Mouse (Mus musculus): ENCODE results near the gene Dusp15. TPM values are rescaled to one million over a fixed set of nuclear protein-coding genes. Genes with fewer than 3 reads are reported as not detected.

The Dusp15 gene
- 8.8 and 11.0 TPM in 2 replicates for polyA plus RNA-seq (2014; fragmentation: Nextera tagmentation; extraction: Ambion mirVana)

DNA sequence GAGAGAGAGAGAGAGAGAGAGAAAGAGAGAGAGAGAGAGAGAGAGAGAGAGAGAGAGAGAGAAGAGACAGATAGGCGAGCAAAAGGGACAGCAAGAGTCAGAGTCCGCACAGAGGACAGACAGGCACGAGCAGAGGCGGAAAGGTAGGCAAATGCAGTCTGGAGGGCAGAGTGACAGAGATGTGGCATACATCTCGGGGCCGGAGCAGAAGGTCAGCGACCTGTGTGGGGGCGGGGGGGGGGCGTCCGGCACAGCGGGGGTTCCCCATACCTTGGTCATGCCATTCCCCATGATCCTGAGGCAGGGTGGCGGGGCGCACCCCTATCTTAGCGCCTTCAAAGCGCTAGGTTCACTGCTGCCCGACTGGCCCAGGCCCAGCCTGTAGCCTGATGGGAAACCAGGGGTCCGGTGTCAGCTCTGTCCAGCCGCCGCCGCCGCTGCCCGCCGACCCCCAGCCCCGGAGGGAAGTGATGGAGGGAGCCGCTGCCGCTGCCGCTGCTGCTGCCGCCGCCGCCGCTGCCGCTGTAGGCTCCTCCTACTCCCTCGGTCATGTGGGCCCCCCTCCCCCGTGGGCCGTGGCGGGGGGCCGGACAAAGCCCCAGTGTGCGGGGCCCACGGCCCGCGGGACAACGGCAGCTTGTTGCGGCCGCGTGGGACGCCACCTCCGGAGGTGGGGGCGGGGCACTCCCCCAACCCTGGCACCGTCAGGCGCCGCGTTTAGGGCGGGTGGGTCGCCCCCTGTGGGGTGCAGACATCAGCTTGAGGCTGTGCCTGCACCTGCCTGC, at the start of gene Dusp15:
Gene Dusp15, minus strand, starts transcription at position 634 of the 785 bp plus-strand sequence.
- H3K4me3 ChIP-seq (replicated peaks; ENCODE audit: low read length) = peak within 1 kb of the TSS; percentile 75
- peak; percentile 84 for ATAC-seq (ENCODE audit: low FRiP score)
- peak; percentile 65 for DNase-seq (ENCODE audit: low spot score)
- H3K36me3 ChIP-seq (replicated peaks; ENCODE audit: control insufficient read depth, insufficient read depth) = no peaks in the 10 kb centered on the region
- H3K9me3 ChIP-seq (ENCODE audit: control insufficient read depth, low read length) = no peaks in the 10 kb centered on the region
- peak within 1 kb of the TSS; percentile 80 for H3K27ac ChIP-seq
- 2% methylated on average over 41 of the region's 54 CpGs for WGBS
- H3K4me2 ChIP-seq (replicated peaks) = peak within 1 kb of the TSS; percentile 96
- H3K4me1 ChIP-seq (replicated peaks; ENCODE audit: control insufficient read depth, insufficient read depth, low read length) = peaks cover 14% of the 10 kb centered on the region; the same call in 1 of the 2 replicates
- H3K9ac ChIP-seq = peak within 1 kb of the TSS; percentile 89
- peaks cover 10% of the 10 kb centered on the region; the same call in 1 of the 2 replicates for H3K27me3 ChIP-seq (ENCODE audit: control insufficient read depth, insufficient read depth, low read length)

DNA sequence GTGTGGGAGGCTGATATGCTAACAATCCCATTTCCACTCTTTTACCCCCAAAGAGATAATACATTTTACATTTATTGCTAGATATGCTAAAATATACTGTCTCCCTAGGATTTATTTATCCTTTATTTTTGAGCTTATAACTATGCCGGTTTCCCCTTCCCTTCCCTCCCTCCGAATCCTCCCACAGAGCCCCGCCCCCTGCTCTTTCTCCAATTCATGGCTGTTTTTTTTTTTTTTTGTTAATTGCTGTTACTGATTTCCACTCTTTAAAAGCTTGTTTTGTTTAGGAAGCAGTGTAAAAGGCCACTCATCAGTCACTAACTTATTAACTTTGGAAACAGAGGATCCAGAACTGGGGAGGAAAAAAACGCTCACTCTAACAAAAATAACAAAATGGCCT, 45.5 kb upstream of the Dusp15 start:
- H3K36me3 ChIP-seq (replicated peaks; ENCODE audit: control insufficient read depth, insufficient read depth) = no peaks in the 10 kb centered on the region
- H3K27me3 ChIP-seq (ENCODE audit: control insufficient read depth, insufficient read depth, low read length) = no peaks in the 10 kb centered on the region
- no peaks in the 10 kb centered on the region for H3K4me1 ChIP-seq (replicated peaks; ENCODE audit: control insufficient read depth, insufficient read depth, low read length)
- H3K4me2 ChIP-seq (replicated peaks) = no peak overlapping the region
- H3K4me3 ChIP-seq (replicated peaks; ENCODE audit: low read length) = no peak overlapping the region
- DNase-seq (ENCODE audit: low spot score) (no peak), ATAC-seq (ENCODE audit: low FRiP score) (no peak)
- WGBS = 64% methylated on average over 4 of the region's 4 CpGs
- no peak overlapping the region for H3K9ac ChIP-seq
- H3K9me3 ChIP-seq (ENCODE audit: control insufficient read depth, low read length) = no peaks in the 10 kb centered on the region
- no peak overlapping the region for H3K27ac ChIP-seq

DNA sequence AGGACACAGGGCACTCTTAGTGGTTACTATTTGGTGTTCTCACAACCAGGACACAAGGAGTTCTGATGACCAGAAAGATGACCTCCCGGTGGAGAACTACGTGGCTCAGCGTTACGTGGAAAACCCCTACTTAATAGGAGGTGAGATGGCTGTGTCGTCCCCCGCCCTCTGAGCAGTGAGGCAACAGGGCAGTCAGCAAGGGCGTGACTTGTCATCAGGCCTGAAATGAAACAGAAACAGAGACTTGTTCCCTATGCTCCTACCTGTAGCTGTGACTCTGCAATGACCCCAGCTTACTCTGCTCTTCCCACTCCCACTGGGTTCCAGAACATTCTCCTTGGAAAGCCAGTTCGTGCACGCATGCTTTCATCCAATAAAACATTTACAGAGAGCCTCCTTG, 40.0 kb upstream of the Dusp15 start:
- Histone ChIP-seq H3K27me3 (ENCODE audit: control insufficient read depth, insufficient read depth, low read length) (no peaks in the 10 kb centered on the region), H3K27ac (no peak overlapping the region), H3K4me1 (replicated peaks; ENCODE audit: control insufficient read depth, insufficient read depth, low read length) (no peaks in the 10 kb centered on the region), H3K36me3 (replicated peaks; ENCODE audit: control insufficient read depth, insufficient read depth) (no peaks in the 10 kb centered on the region), H3K4me2 (replicated peaks) (no peak overlapping the region), H3K9ac (no peak overlapping the region), H3K4me3 (replicated peaks; ENCODE audit: low read length) (no peak overlapping the region), H3K9me3 (ENCODE audit: control insufficient read depth, low read length) (no peaks in the 10 kb centered on the region)
- DNase-seq (ENCODE audit: low spot score) = no peak
- 94% methylated on average over 9 of the region's 9 CpGs for WGBS
- ATAC-seq (ENCODE audit: low FRiP score) = no peak

DNA sequence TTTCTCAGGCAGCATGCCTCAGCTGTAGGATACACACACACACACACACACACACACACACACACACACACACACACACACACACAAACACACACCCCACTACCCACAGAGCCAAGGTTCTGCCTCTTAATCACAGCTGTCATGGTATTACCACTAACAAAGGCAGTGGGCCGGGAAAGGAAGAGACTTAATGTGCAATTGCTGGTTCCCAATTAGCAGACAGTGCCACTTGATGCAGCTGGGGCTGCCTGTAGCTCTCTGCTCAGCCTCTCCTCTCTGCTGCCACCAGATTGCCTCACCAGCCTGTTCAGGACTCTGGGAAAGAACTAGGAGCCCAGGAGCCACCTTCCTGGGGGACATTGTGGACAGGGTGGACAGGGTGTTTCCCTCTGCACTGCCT, 34.1 kb upstream of the Dusp15 start:
- Histone ChIP-seq H3K4me2 (replicated peaks) (no peak overlapping the region), H3K9me3 (ENCODE audit: control insufficient read depth, low read length) (no peaks in the 10 kb centered on the region), H3K4me3 (replicated peaks; ENCODE audit: low read length) (no peak overlapping the region), H3K27me3 (ENCODE audit: control insufficient read depth, insufficient read depth, low read length) (no peaks in the 10 kb centered on the region), H3K27ac (no peak overlapping the region), H3K4me1 (replicated peaks; ENCODE audit: control insufficient read depth, insufficient read depth, low read length) (no peaks in the 10 kb centered on the region), H3K36me3 (replicated peaks; ENCODE audit: control insufficient read depth, insufficient read depth) (no peaks in the 10 kb centered on the region), H3K9ac (no peak overlapping the region)
- DNase-seq (ENCODE audit: low spot score) (peak; percentile 40), ATAC-seq (ENCODE audit: low FRiP score) (peak; percentile 82)
- WGBS = 0% methylated on average over 1 of the region's 1 CpGs

DNA sequence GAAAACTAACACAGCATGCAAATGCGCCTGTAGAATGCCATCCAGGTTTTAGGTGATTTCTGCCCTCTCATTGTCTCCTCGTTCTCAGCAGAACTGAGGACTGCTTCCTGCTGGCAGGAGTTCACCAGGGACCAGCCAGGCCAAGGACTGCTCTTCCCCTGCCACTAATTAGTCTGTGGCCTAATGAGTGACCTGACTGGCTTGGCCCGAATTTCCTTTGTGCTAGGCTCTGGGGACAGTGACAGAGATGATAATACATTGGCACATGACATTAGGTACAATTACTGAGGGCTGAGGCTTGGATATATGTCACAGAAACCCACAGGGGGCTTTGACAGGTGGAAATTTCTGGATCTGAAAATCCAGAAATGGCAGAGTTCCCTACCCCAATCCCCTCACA, 25.5 kb upstream of the Dusp15 start:
- no peak overlapping the region for H3K4me3 ChIP-seq (replicated peaks; ENCODE audit: low read length)
- H3K9me3 ChIP-seq (ENCODE audit: control insufficient read depth, low read length) = no peaks in the 10 kb centered on the region
- H3K9ac ChIP-seq = no peak overlapping the region
- no peak for ATAC-seq (ENCODE audit: low FRiP score)
- DNase-seq (ENCODE audit: low spot score) = no peak
- H3K27me3 ChIP-seq (ENCODE audit: control insufficient read depth, insufficient read depth, low read length) = no peaks in the 10 kb centered on the region
- H3K4me1 ChIP-seq (replicated peaks; ENCODE audit: control insufficient read depth, insufficient read depth, low read length) = no peaks in the 10 kb centered on the region
- H3K36me3 ChIP-seq (replicated peaks; ENCODE audit: control insufficient read depth, insufficient read depth) = no peaks in the 10 kb centered on the region
- no peak overlapping the region for H3K4me2 ChIP-seq (replicated peaks)
- H3K27ac ChIP-seq = no peak overlapping the region
- WGBS = 58% methylated on average over 3 of the region's 3 CpGs

DNA sequence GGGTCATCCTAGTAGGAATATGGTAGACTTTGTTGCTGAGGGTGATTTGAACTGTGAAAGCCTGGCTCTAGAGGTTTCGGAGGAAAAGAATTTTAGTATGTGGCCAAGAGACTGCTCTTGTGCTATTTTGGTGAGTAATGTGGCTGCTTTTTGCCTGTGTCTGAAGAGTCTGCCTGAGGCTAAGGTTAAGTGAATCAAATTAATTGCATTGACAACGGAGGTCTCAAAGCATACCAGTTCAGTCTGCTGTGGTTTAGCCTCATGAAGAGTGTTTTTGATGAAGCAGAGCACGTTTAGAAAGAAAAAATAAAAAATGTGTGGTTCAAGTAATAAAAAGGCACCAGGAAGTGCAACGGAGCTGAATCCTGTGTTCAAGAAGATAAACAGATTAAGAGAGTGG, 14.1 kb upstream of the Dusp15 start:
- no peak overlapping the region for H3K4me2 ChIP-seq (replicated peaks)
- H3K4me1 ChIP-seq (replicated peaks; ENCODE audit: control insufficient read depth, insufficient read depth, low read length) = 0 out of 2 replicates have a peak, but pooled peaks cover 4% of the 10 kb centered on the region
- H3K9me3 ChIP-seq (ENCODE audit: control insufficient read depth, low read length) = no peaks in the 10 kb centered on the region
- ATAC-seq (ENCODE audit: low FRiP score) (no peak), DNase-seq (ENCODE audit: low spot score) (no peak)
- H3K4me3 ChIP-seq (replicated peaks; ENCODE audit: low read length) = no peak overlapping the region
- H3K36me3 ChIP-seq (replicated peaks; ENCODE audit: control insufficient read depth, insufficient read depth) = no peaks in the 10 kb centered on the region
- 76% methylated on average over 4 of the region's 4 CpGs for WGBS
- H3K9ac ChIP-seq = no peak overlapping the region
- H3K27ac ChIP-seq = no peak overlapping the region
- H3K27me3 ChIP-seq (ENCODE audit: control insufficient read depth, insufficient read depth, low read length) = no peaks in the 10 kb centered on the region; the same call in 1 of the 2 replicates

DNA sequence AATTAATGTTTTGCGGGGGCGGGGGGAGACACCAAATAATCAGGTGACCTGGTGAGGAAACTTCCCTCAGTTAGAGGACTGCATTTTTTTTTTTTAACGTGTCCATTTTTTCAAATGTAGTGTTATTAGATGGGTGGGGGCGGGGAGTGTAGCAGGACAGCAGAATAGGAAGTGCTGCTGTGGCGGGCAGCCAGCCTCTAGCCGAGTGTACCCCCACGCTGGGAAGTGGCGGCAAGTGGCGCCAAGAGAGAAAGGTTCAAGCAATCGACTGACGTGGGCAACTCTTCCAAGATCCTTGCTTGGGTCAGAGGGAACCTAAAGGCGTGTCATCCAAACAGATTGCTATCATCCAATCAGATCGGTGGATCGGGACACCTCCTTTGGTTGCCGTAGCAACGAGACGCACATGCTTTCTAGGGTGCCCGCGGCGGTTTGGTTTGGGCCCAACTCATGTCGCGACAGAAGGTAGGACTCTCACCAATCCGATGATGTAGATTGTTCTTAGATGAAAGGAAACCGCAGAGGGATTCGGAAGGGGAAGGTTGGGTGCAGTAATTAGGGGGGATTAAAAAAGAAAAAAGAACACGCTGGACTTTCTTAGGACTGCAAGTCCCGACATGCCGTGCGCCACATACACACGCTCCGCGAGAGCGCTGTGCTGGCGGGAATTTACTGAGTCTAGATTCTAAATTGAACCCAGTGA, 10.7 kb upstream of the Dusp15 start, which contains the start of gene Ttll9:
Gene Ttll9, plus strand, starts transcription at position 395 of the 703 bp plus-strand sequence.
- ATAC-seq (ENCODE audit: low FRiP score) (peak; percentile 93), DNase-seq (ENCODE audit: low spot score) (peak; percentile 82)
- H3K4me3 ChIP-seq (replicated peaks; ENCODE audit: low read length) = peak within 1 kb of the TSS; percentile 30
- WGBS = under 1% methylated on average over 34 of the region's 34 CpGs
- no peaks in the 10 kb centered on the region for H3K9me3 ChIP-seq (ENCODE audit: control insufficient read depth, low read length)
- H3K4me1 ChIP-seq (replicated peaks; ENCODE audit: control insufficient read depth, insufficient read depth, low read length) = 0 out of 2 replicates have a peak, but pooled peaks cover 4% of the 10 kb centered on the region
- H3K27ac ChIP-seq = no peak within 1 kb of the TSS
- no peaks in the 10 kb centered on the region; the same call in 1 of the 2 replicates for H3K27me3 ChIP-seq (ENCODE audit: control insufficient read depth, insufficient read depth, low read length)
- no peaks in the 10 kb centered on the region for H3K36me3 ChIP-seq (replicated peaks; ENCODE audit: control insufficient read depth, insufficient read depth)
- peak within 1 kb of the TSS; percentile 54 for H3K9ac ChIP-seq
- peak within 1 kb of the TSS; percentile 72 for H3K4me2 ChIP-seq (replicated peaks)

DNA sequence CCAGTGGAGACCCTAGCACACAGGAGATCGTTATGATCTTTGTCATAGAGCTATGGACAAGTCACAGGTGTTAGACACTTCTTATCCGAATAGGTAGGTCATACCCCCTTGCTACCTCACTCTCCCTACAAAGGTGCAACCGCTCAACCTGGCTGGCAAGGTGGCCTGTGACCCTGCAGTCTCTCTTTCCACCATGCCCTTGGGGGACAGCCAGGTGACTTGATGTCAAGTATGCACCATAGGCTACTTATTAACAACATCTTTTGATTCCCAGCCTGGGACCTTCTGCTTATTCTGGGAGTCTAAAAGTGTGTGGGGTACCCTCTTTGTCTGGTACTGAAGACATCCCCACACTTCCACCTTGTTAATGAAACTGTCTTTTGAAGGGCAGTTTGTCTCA, 6.6 kb upstream of the Dusp15 start:
- Histone ChIP-seq H3K4me1 (replicated peaks; ENCODE audit: control insufficient read depth, insufficient read depth, low read length) (0 out of 2 replicates have a peak, but pooled peaks cover 4% of the 10 kb centered on the region), H3K9ac (no peak overlapping the region), H3K36me3 (replicated peaks; ENCODE audit: control insufficient read depth, insufficient read depth) (no peaks in the 10 kb centered on the region), H3K27me3 (ENCODE audit: control insufficient read depth, insufficient read depth, low read length) (0 out of 2 replicates have a peak, but pooled peaks cover 4% of the 10 kb centered on the region), H3K9me3 (ENCODE audit: control insufficient read depth, low read length) (no peaks in the 10 kb centered on the region), H3K27ac (no peak overlapping the region), H3K4me3 (replicated peaks; ENCODE audit: low read length) (no peak overlapping the region), H3K4me2 (replicated peaks) (no peak overlapping the region)
- WGBS = 76% methylated on average over 3 of the region's 3 CpGs
- ATAC-seq (ENCODE audit: low FRiP score) (no peak), DNase-seq (ENCODE audit: low spot score) (no peak)

Measured in hindbrain, embryonic 14.5 days (tissue).